Comparison of ENCODE assay signal across 8 mouse cellular contexts in the genomic region with DNA sequence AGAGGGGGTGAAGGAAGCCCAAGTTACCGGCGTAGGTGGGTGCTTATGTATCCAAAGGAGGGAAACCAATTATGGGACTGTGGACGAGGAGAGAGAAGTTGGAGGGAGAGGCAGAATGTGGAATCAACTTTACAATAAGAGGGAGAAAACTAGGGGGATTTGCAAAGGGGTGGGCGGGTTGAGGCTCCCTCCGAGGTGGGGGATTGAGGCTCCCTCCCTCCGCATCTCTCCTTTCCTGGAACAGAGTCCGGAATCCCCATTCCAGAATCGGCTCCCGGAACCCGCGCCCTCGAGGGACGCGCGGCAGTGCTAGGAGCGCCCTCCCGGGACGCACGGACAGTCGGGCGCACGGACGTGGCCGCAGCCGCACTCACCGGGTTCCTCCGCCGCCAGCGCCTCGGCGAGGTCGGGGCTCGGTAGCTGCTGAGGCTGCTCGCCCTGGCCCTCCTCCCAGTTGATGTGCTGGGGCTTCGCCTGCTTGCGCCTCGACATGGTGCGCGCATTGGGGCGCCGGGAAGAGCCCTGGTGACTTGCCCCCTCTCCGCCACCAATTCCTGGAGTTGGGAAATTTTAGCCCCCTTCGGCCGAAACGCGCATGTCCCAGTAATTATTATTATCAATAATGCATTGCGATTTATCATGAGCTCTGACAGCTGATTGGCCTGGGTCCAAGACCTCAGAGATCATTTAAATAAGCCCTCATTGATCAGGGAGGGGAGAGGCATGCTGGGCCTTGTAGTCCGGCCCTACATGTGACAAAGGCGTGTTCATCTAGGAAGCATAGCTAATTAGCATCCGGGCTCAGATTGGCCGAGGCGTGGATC. TPM values are rescaled to one million over a fixed set of nuclear protein-coding genes. Genes with fewer than 3 reads are reported as not detected.
DNase-seq lines count a peak whose midpoint lies in the region; ATAC-seq and TF ChIP-seq lines count a peak whose summit lies in the region.

No protein-coding gene starts in this region.

- peak; percentile 40 for DNase-seq in adrenal gland, postnatal 10 days
- no peak for DNase-seq in adrenal gland, adult 8-10 months
- peak; percentile 12 to 21 for DNase-seq in adrenal gland, postnatal 36 days
- peak; percentile 91 for DNase-seq in heart, embryonic 10.5 days (ENCODE audit: low spot score)
- peak; percentile 5 to 25 for DNase-seq in layer of hippocampus, adult 2 months (ENCODE audit: low spot score in 2 of 2)
- DNase-seq in midbrain, postnatal 0 days (ENCODE audit: low spot score): peak; percentile 76
- DNase-seq in right cerebral cortex, postnatal 25 days: no peak
- no peak for DNase-seq in cerebellum, adult 2 months

- H3K27me3 ChIP-seq in heart, embryonic 10.5 days (ENCODE audit: insufficient read depth, poor library complexity, severe bottlenecking): peaks cover 24% of the 10 kb centered on the region
- H3K27me3 ChIP-seq in midbrain, postnatal 0 days (ENCODE audit: insufficient read depth, low read length): peaks cover 22% of the 10 kb centered on the region
- H3K27me3 ChIP-seq in cerebellum, adult 2 months (ENCODE audit: control insufficient read depth, insufficient read depth, low read length): peaks cover 12% of the 10 kb centered on the region; the same call in 1 of the 2 replicates

- no peaks in the 10 kb centered on the region for H3K9me3 ChIP-seq in heart, embryonic 10.5 days
- no peaks in the 10 kb centered on the region for H3K9me3 ChIP-seq in midbrain, postnatal 0 days (ENCODE audit: low read length)

- H3K4me2 ChIP-seq in midbrain, postnatal 0 days (ENCODE audit: low read depth, low read length, poor library complexity, severe bottlenecking): peak overlapping the region; percentile 80

- TF ChIP-seq POLR2A in cerebellum, adult 2 months (IDR thresholded peaks at IDR 0.05; ENCODE audit: borderline replicate concordance, insufficient read depth, low read length): no peak

- peak overlapping the region; percentile 96 for H3K27ac ChIP-seq in heart, embryonic 10.5 days
- H3K27ac ChIP-seq in layer of hippocampus, adult 2 months: no peak overlapping the region
- no peak overlapping the region for H3K27ac ChIP-seq in midbrain, postnatal 0 days (ENCODE audit: low read depth, low read length)
- no peak overlapping the region for H3K27ac ChIP-seq in cerebellum, adult 2 months (ENCODE audit: insufficient read depth, low read length)

- 0 out of 2 replicates have a peak, but pooled peaks have one; percentile 7 for TF ChIP-seq CTCF in layer of hippocampus, adult 2 months (conservative IDR thresholded peaks at IDR 0.05)
- TF ChIP-seq CTCF in midbrain, postnatal 0 days (IDR thresholded peaks at IDR 0.05): no peak
- TF ChIP-seq CTCF in cerebellum, adult 2 months (IDR thresholded peaks at IDR 0.05; ENCODE audit: borderline replicate concordance, insufficient read depth, low read depth, low read length): no peak

- no peaks in the 10 kb centered on the region for H3K36me3 ChIP-seq in heart, embryonic 10.5 days
- peaks cover 4% of the 10 kb centered on the region; the same call in 1 of the 2 replicates for H3K36me3 ChIP-seq in midbrain, postnatal 0 days (ENCODE audit: insufficient read depth, low read length)

- peak; percentile 82; the same call in 1 of the 2 replicates for ATAC-seq in midbrain, postnatal 0 days (ENCODE audit: low FRiP score)

- H3K4me1 ChIP-seq in heart, embryonic 10.5 days: peaks cover 21% of the 10 kb centered on the region
- peaks cover 2% of the 10 kb centered on the region; the same call in 1 of the 2 replicates for H3K4me1 ChIP-seq in midbrain, postnatal 0 days (ENCODE audit: insufficient read depth, low read length)
- H3K4me1 ChIP-seq in cerebellum, adult 2 months (ENCODE audit: control insufficient read depth, insufficient read depth, low read length): no peaks in the 10 kb centered on the region; the same call in 1 of the 2 replicates

- H3K4me3 ChIP-seq in heart, embryonic 10.5 days: peak overlapping the region; percentile 83
- H3K4me3 ChIP-seq in layer of hippocampus, adult 2 months: peak overlapping the region; percentile 41
- H3K4me3 ChIP-seq in midbrain, postnatal 0 days (ENCODE audit: low read depth, low read length): peak overlapping the region; percentile 45
- H3K4me3 ChIP-seq in cerebellum, adult 2 months (replicated peaks; ENCODE audit: insufficient read depth, low read depth, low read length): no peak overlapping the region

- 0% methylated on average over 52 of the region's 52 CpGs for WGBS in heart, embryonic 10.5 days
- WGBS in midbrain, postnatal 0 days: under 1% methylated on average over 52 of the region's 52 CpGs
- WGBS in cerebellum, adult 2 months: 2% methylated on average over 52 of the region's 52 CpGs

- H3K9ac ChIP-seq in midbrain, postnatal 0 days (replicated peaks; ENCODE audit: low read length, poor library complexity, severe bottlenecking): 0 out of 2 replicates have a peak overlapping the region, but pooled peaks have one; percentile 1

RNA-seq across cellular contexts. Expression of a gene that starts 1.0 kb away (rescaled TPM):
- total RNA-seq in adrenal gland, postnatal 10 days (2021): under 1 TPM; 0.12 TPM
- total RNA-seq in adrenal gland, adult 8-10 months (2022): under 1 TPM in 1 of 4 experiments, not detected in 3; 0.44 TPM
- total RNA-seq in adrenal gland, postnatal 36 days (2021): not detected
- polyA plus RNA-seq in heart, embryonic 10.5 days (2016; fragmentation: Nextera tagmentation; extraction: Ambion mirVana): 10.6 and 21.6 TPM in 2 replicates
- under 1 TPM; 0.34 to 0.61 TPM for total RNA-seq in layer of hippocampus, adult 2 months (2021)
- 0.60 and 1.8 TPM in 2 replicates for total RNA-seq in midbrain, postnatal 0 days (2014; rRNA removed)
- 0.54 and 0.87 TPM in 2 replicates for polyA plus RNA-seq in midbrain, postnatal 0 days (2015; fragmentation: Nextera tagmentation; extraction: Ambion mirVana)
- polyA plus RNA-seq in cerebellum, adult 2 months (2012; rRNA removed): 0.13 and 0.28 TPM in 2 replicates

RNA-seq across cellular contexts. Expression of a gene that starts 24.5 kb away (rescaled TPM):
- 10 to 100 TPM; 72.1 to 76.7 TPM for total RNA-seq in adrenal gland, postnatal 10 days (2021)
- 100 to 1,000 TPM in 2 of 4 experiments, 10 to 100 TPM in 2; 82.4 to 126 (median 105) TPM for total RNA-seq in adrenal gland, adult 8-10 months (2022)
- 10 to 100 TPM; 70.2 to 81.5 TPM for total RNA-seq in adrenal gland, postnatal 36 days (2021)
- 8.9 and 11.8 TPM in 2 replicates for polyA plus RNA-seq in heart, embryonic 10.5 days (2016; fragmentation: Nextera tagmentation; extraction: Ambion mirVana)
- 100 to 1,000 TPM; 339 to 358 TPM for total RNA-seq in layer of hippocampus, adult 2 months (2021)
- 600 and 607 TPM in 2 replicates for total RNA-seq in midbrain, postnatal 0 days (2014; rRNA removed)
- 159 and 163 TPM in 2 replicates for polyA plus RNA-seq in midbrain, postnatal 0 days (2015; fragmentation: Nextera tagmentation; extraction: Ambion mirVana)
- polyA plus RNA-seq in cerebellum, adult 2 months (2012; rRNA removed): 316 and 321 TPM in 2 replicates

Comparison
In these comparisons a context has a peak if more than half of its experiments do, and no peak if none do; other contexts are left out.
1. DNase-seq: peak in adrenal gland, postnatal 10 days (single experiment), adrenal gland, postnatal 36 days (2 of 2), heart, embryonic 10.5 days (single experiment), layer of hippocampus, adult 2 months (2 of 2) and midbrain, postnatal 0 days (single experiment); none in adrenal gland, adult 8-10 months (single experiment), right cerebral cortex, postnatal 25 days (single experiment) and cerebellum, adult 2 months (0 of 2).